Mouse (Mus musculus) limb, embryonic 14.5 days (tissue): ENCODE measurements around the gene Mpo. TPM values are rescaled to one million over a fixed set of nuclear protein-coding genes. Genes with fewer than 3 reads are reported as not detected.

Experiments used
- ATAC-seq: fragments of 200-750 bp; cut with Nextera tagmentation; 2 replicates; pipeline ENCODE4 v1.8.0; 2017; ENCODE audit warnings: low read depth, moderate number of reproducible peaks, moderate TSS enrichment; ENCODE audit not compliant: low FRiP score
- DNase-seq: peaks from one replicate; pipeline ENCODE4 v3.0.0-alpha.2; 2015; ENCODE audit warnings: low spot score
- H3K27ac ChIP-seq: fragments of 300-500 bp; sonication (generic); replicated peaks from 2 replicates; pipeline ENCODE4 v1.5.1; 2014; ENCODE audit warnings: low read depth, mild to moderate bottlenecking, low read length, moderate library complexity, mixed read lengths
- H3K27me3 ChIP-seq: fragments of 300-500 bp; sonication (generic); 2 replicates; pipeline ENCODE4 v1.6.1; 2014; ENCODE audit warnings: low read length, mixed read lengths; ENCODE audit not compliant: control insufficient read depth, insufficient read depth
- H3K36me3 ChIP-seq: fragments of 300-500 bp; sonication (generic); 2 replicates; pipeline ENCODE4 v1.6.1; 2014; ENCODE audit warnings: mild to moderate bottlenecking, low read length, moderate library complexity, mixed read lengths; ENCODE audit not compliant: control insufficient read depth, insufficient read depth
- H3K4me1 ChIP-seq: fragments of 300-500 bp; sonication (generic); 2 replicates; pipeline ENCODE4 v1.6.1; 2014; ENCODE audit warnings: antibody characterized with exemption, low read length, mixed read lengths; ENCODE audit not compliant: control insufficient read depth, insufficient read depth
- H3K4me2 ChIP-seq: fragments of 300-500 bp; sonication (generic); replicated peaks from 2 replicates; pipeline ENCODE4 v1.6.1; 2014; ENCODE audit warnings: low read depth, mild to moderate bottlenecking, low read length, moderate library complexity; ENCODE audit not compliant: severe bottlenecking
- H3K4me3 ChIP-seq: fragments of 300-500 bp; sonication (generic); replicated peaks from 2 replicates; pipeline ENCODE4 v1.5.1; 2014; ENCODE audit warnings: low read length
- H3K9ac ChIP-seq: fragments of 300-500 bp; sonication (generic); 2 replicates; pipeline ENCODE4 v1.6.1; 2014; ENCODE audit warnings: mild to moderate bottlenecking, low read depth, low read length, moderate library complexity; ENCODE audit not compliant: severe bottlenecking
- H3K9me3 ChIP-seq: fragments of 300-500 bp; sonication (generic); 2 replicates; pipeline ENCODE4 v1.6.1; 2016; ENCODE audit warnings: low read length; ENCODE audit not compliant: control insufficient read depth
- POLR2A ChIP-seq: fragments of 200-500 bp; IDR thresholded peaks from 2 replicates; pipeline ENCODE4 v1.8.0; 2012; ENCODE audit warnings: inconsistent platforms, mild to moderate bottlenecking, moderate library complexity, borderline replicate concordance; ENCODE audit not compliant: insufficient read depth, insufficient read length; ENCODE audit errors: extremely low read depth
- whole genome bisulfite sequencing: fragments of 180-500 bp; shearing (Covaris S2); extraction: QIAGEN DNeasy Blood & Tissue Kit; methylation state at CpG from one replicate; pipeline ENCODE4 v1.1.7; 2014; 5-methylcytosine and 5-hydroxymethylcytosine counted together
- polyA plus RNA-seq, 2 experiments: library from polyadenylated mRNA; depleted of rRNA in 1 of 2; stranded (reverse) in 1 of 2; unstranded in 1 of 2; fragments of >200 nt; fragmentation: Nextera tagmentation in 1 of 2; extraction: Ambion mirVana in 1 of 2; gene quantifications; 2 replicates each; pipeline versions ENCODE4 v1.2.1 to v1.2.3; 2012 to 2014

The Mpo gene
- polyA plus RNA-seq (2012; rRNA removed) (1.1 and 3.3 TPM in 2 replicates), polyA plus RNA-seq (2014; fragmentation: Nextera tagmentation; extraction: Ambion mirVana) (1.7 TPM in 2 replicates)

- H3K9ac ChIP-seq: no peak within 1 kb of the TSS
- no peaks in the 10 kb centered on the region for H3K27me3 ChIP-seq
- H3K36me3 ChIP-seq: no peaks in the 10 kb centered on the region
- no peak within 1 kb of the TSS for H3K4me2 ChIP-seq
- TF ChIP-seq POLR2A: no peak
- 69% methylated on average over 3 of the region's 3 CpGs for WGBS
- DNase-seq: no peak
- H3K4me3 ChIP-seq: no peak within 1 kb of the TSS
- ATAC-seq: no peak
- no peaks in the 10 kb centered on the region for H3K9me3 ChIP-seq
- no peaks in the 10 kb centered on the region for H3K4me1 ChIP-seq
- no peak within 1 kb of the TSS for H3K27ac ChIP-seq
Measured at GRCm38 (mm10) chr11:87793460-87793859, at the start of gene Mpo. Gene Mpo, plus strand, starts transcription at chr11:87793581.

- no peak for DNase-seq
- no peaks in the 10 kb centered on the region for H3K27me3 ChIP-seq
- TF ChIP-seq POLR2A: no peak
- 96% methylated on average over 3 of the region's 3 CpGs for WGBS
- no peak overlapping the region for H3K27ac ChIP-seq
- H3K4me1 ChIP-seq: no peaks in the 10 kb centered on the region
- H3K36me3 ChIP-seq: peaks cover 44% of the 10 kb centered on the region
- H3K4me2 ChIP-seq: no peak overlapping the region
- H3K9me3 ChIP-seq: no peaks in the 10 kb centered on the region
- no peak for ATAC-seq
- no peak overlapping the region for H3K4me3 ChIP-seq
- no peak overlapping the region for H3K9ac ChIP-seq
Measured at GRCm38 (mm10) chr11:87743691-87744090, 49.7 kb upstream of the Mpo start.

GRCm38 (mm10) chr11:87744964-87745363 lies 48.4 kb upstream of the Mpo start:
- Histone ChIP-seq H3K4me2 (no peak overlapping the region), H3K4me1 (no peaks in the 10 kb centered on the region), H3K27ac (no peak overlapping the region), H3K27me3 (no peaks in the 10 kb centered on the region), H3K4me3 (no peak overlapping the region), H3K9me3 (no peaks in the 10 kb centered on the region), H3K36me3 (peaks cover 38% of the 10 kb centered on the region), H3K9ac (no peak overlapping the region)
- WGBS: 83% methylated on average over 4 of the region's 4 CpGs
- ATAC-seq (no peak), DNase-seq (no peak)
- no peak for TF ChIP-seq POLR2A

GRCm38 (mm10) chr11:87745632-87746555 lies 47.5 kb upstream of the Mpo start:
- H3K9me3 ChIP-seq: no peaks in the 10 kb centered on the region
- TF ChIP-seq POLR2A: no peak
- H3K9ac ChIP-seq: no peak overlapping the region
- no peak for ATAC-seq
- H3K4me2 ChIP-seq: no peak overlapping the region
- no peak overlapping the region for H3K4me3 ChIP-seq
- no peaks in the 10 kb centered on the region for H3K4me1 ChIP-seq
- 77% methylated on average over 9 of the region's 9 CpGs for WGBS
- DNase-seq: no peak
- no peak overlapping the region for H3K27ac ChIP-seq
- H3K27me3 ChIP-seq: no peaks in the 10 kb centered on the region
- peaks cover 38% of the 10 kb centered on the region for H3K36me3 ChIP-seq

GRCm38 (mm10) chr11:87747312-87747711 lies 46.1 kb upstream of the Mpo start:
- ATAC-seq: no peak
- H3K27ac ChIP-seq: no peak overlapping the region
- no peak for DNase-seq
- H3K9me3 ChIP-seq: no peaks in the 10 kb centered on the region
- WGBS: 91% methylated on average over 5 of the region's 5 CpGs
- no peaks in the 10 kb centered on the region for H3K27me3 ChIP-seq
- H3K4me3 ChIP-seq: no peak overlapping the region
- H3K4me1 ChIP-seq: no peaks in the 10 kb centered on the region
- TF ChIP-seq POLR2A: no peak
- H3K4me2 ChIP-seq: no peak overlapping the region
- H3K36me3 ChIP-seq: peaks cover 27% of the 10 kb centered on the region
- no peak overlapping the region for H3K9ac ChIP-seq
